Comparison of ENCODE assay signal across 24 mouse cellular contexts in the genomic region with DNA sequence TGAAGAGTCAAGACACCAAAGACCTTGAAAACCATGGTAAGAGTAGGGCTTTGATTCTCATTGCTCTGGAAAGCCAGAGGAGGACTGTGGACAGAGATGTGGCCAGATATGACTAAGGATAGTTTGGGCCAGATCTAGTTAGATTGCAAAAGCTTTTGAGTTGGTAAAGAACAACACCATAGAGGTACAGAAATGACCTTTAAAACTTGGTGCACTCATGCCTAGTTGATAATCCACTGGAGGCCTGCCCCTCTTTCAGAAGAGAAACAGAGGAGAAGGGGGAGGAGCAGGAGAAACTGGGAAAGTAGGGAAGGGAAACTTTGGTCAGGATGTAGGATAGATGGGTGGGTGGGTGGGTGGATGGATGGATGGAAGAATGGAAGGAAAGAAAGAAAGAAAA. TPM values are rescaled to one million over a fixed set of nuclear protein-coding genes. Genes with fewer than 3 reads are reported as not detected.
DNase-seq lines count a peak whose midpoint lies in the region; ATAC-seq and TF ChIP-seq lines count a peak whose summit lies in the region.
"Had no signal": no experiment of that assay in that cellular context is flagged by ENCODE, and none has a peak within 500 bp of the region (broad histone marks: within the 10 kb centered on the region; RNA-seq: fewer than 3 reads in every experiment).

No protein-coding gene starts in this region.

- peaks cover 24% of the 10 kb centered on the region for H3K4me1 ChIP-seq in kidney, adult 2 months (ENCODE audit: control insufficient read depth, insufficient read depth, low read length)
- H3K4me1 ChIP-seq in liver, adult 2 months (ENCODE audit: control insufficient read depth, insufficient read depth, low read length), result peaks cover 34% of the 10 kb centered on the region
- H3K4me1 ChIP-seq in liver, embryonic 12.5 days, result no peaks in the 10 kb centered on the region
- H3K4me1 ChIP-seq in liver, postnatal 0 days (ENCODE audit: insufficient read depth), result peaks cover 33% of the 10 kb centered on the region
- no peaks in the 10 kb centered on the region for H3K4me1 ChIP-seq in liver, embryonic 11.5 days (replicated peaks; ENCODE audit: control insufficient read depth, insufficient read depth, low read length)
- H3K4me1 ChIP-seq: embryonic facial prominence, embryonic 13.5 days; forebrain, embryonic 12.5 days had no signal

- no peaks in the 10 kb centered on the region for H3K9me3 ChIP-seq in liver, embryonic 12.5 days (replicated peaks)
- no peaks in the 10 kb centered on the region for H3K9me3 ChIP-seq in liver, postnatal 0 days (ENCODE audit: low read length)
- H3K9me3 ChIP-seq in liver, embryonic 11.5 days (ENCODE audit: control insufficient read depth, low read length), result no peaks in the 10 kb centered on the region
- H3K9me3 ChIP-seq: embryonic facial prominence, embryonic 13.5 days; embryonic facial prominence, embryonic 15.5 days; forebrain, embryonic 10.5 days; forebrain, embryonic 12.5 days had no signal

- no peak for TF ChIP-seq EP300 in liver, postnatal 0 days (IDR thresholded peaks at IDR 0.05; ENCODE audit: low read depth)

- TF ChIP-seq POLR2A in kidney, adult 2 months (IDR thresholded peaks at IDR 0.05; ENCODE audit: low read depth, low read length), result no peak
- TF ChIP-seq POLR2A in liver, adult 2 months (IDR thresholded peaks at IDR 0.05; ENCODE audit: extremely low read depth, insufficient read depth, low read length), result no peak

- no peaks in the 10 kb centered on the region for H3K36me3 ChIP-seq in kidney, adult 2 months (ENCODE audit: control insufficient read depth, insufficient read depth, low read length)
- H3K36me3 ChIP-seq in liver, adult 2 months (ENCODE audit: control insufficient read depth, insufficient read depth, low read length), result peaks cover 3% of the 10 kb centered on the region; the same call in 1 of the 2 replicates
- 0 out of 2 replicates have a peak, but pooled peaks cover 4% of the 10 kb centered on the region for H3K36me3 ChIP-seq in liver, embryonic 12.5 days
- 0 out of 2 replicates have a peak, but pooled peaks cover 5% of the 10 kb centered on the region for H3K36me3 ChIP-seq in liver, postnatal 0 days (replicated peaks; ENCODE audit: insufficient read depth, low read length)
- H3K36me3 ChIP-seq in liver, embryonic 11.5 days (ENCODE audit: control insufficient read depth, insufficient read depth, low read length), result no peaks in the 10 kb centered on the region
- H3K36me3 ChIP-seq: embryonic facial prominence, embryonic 13.5 days; embryonic facial prominence, embryonic 15.5 days; forebrain, embryonic 10.5 days; forebrain, embryonic 12.5 days had no signal

- H3K9ac ChIP-seq in liver, adult 2 months (ENCODE audit: low read depth, low read length), result no peak overlapping the region
- no peak overlapping the region for H3K9ac ChIP-seq in liver, embryonic 12.5 days
- H3K9ac ChIP-seq in liver, postnatal 0 days (replicated peaks), result no peak overlapping the region
- no peak overlapping the region for H3K9ac ChIP-seq in liver, embryonic 11.5 days (ENCODE audit: low read depth, low read length)
- H3K9ac ChIP-seq: embryonic facial prominence, embryonic 13.5 days; embryonic facial prominence, embryonic 15.5 days; forebrain, embryonic 12.5 days had no signal

- H3K79me2 ChIP-seq in liver, adult 2 months (ENCODE audit: control insufficient read depth, insufficient read depth, low read length), result no peaks in the 10 kb centered on the region; the same call in 1 of the 2 replicates

- no peaks in the 10 kb centered on the region for H3K27me3 ChIP-seq in kidney, adult 2 months (replicated peaks; ENCODE audit: control insufficient read depth, insufficient read depth, low read length)
- H3K27me3 ChIP-seq in liver, adult 2 months (ENCODE audit: control insufficient read depth, insufficient read depth, low read length), result no peaks in the 10 kb centered on the region
- no peaks in the 10 kb centered on the region for H3K27me3 ChIP-seq in liver, embryonic 12.5 days (replicated peaks)
- H3K27me3 ChIP-seq in liver, postnatal 0 days (ENCODE audit: insufficient read depth, low read length), result no peaks in the 10 kb centered on the region
- no peaks in the 10 kb centered on the region for H3K27me3 ChIP-seq in liver, embryonic 11.5 days (replicated peaks; ENCODE audit: control insufficient read depth, insufficient read depth, low read length)
- H3K27me3 ChIP-seq: embryonic facial prominence, embryonic 13.5 days; embryonic facial prominence, embryonic 15.5 days; forebrain, embryonic 12.5 days had no signal

- H3K4me2 ChIP-seq in liver, embryonic 12.5 days, result no peak overlapping the region
- no peak overlapping the region for H3K4me2 ChIP-seq in liver, postnatal 0 days (ENCODE audit: low read depth, low read length)
- H3K4me2 ChIP-seq in liver, embryonic 11.5 days, result no peak overlapping the region
- H3K4me2 ChIP-seq: embryonic facial prominence, embryonic 13.5 days; embryonic facial prominence, embryonic 15.5 days; forebrain, embryonic 12.5 days had no signal

- TF ChIP-seq CTCF in kidney, adult 2 months (conservative IDR thresholded peaks at IDR 0.05; ENCODE audit: insufficient read depth, insufficient read length, low read depth, low read length), result no peak
- TF ChIP-seq CTCF in liver, adult 2 months (IDR thresholded peaks at IDR 0.05; ENCODE audit: low read depth, low read length), result no peak
- no peak for TF ChIP-seq CTCF in liver, postnatal 0 days (IDR thresholded peaks at IDR 0.05; ENCODE audit: low read depth)

- H3K4me3 ChIP-seq in kidney, adult 2 months (ENCODE audit: insufficient read depth, low read depth, low read length), result no peak overlapping the region
- no peak overlapping the region for H3K4me3 ChIP-seq in liver, adult 2 months (ENCODE audit: insufficient read depth, low read depth, low read length)
- no peak overlapping the region for H3K4me3 ChIP-seq in liver, embryonic 12.5 days
- no peak overlapping the region for H3K4me3 ChIP-seq in liver, postnatal 0 days (ENCODE audit: low read depth, low read length)
- no peak overlapping the region for H3K4me3 ChIP-seq in liver, embryonic 11.5 days (ENCODE audit: low read depth, low read length)
- H3K4me3 ChIP-seq: embryonic facial prominence, embryonic 13.5 days; embryonic facial prominence, embryonic 15.5 days; erythroblast, embryonic 14.5 days; forebrain, embryonic 10.5 days; forebrain, embryonic 12.5 days had no signal

- no peak for ATAC-seq in liver, embryonic 12.5 days
- ATAC-seq in liver, postnatal 0 days, result peak; percentile 73
- no peak for ATAC-seq in liver, embryonic 11.5 days (replicated peaks; ENCODE audit: low FRiP score)
- ATAC-seq: forebrain, embryonic 14.5 days had no signal

- peak; percentile 64 for DNase-seq in kidney, adult 2 months
- no peak for DNase-seq in kidney, postnatal 25 days
- DNase-seq in liver, adult 2 months (ENCODE audit: extremely low read depth, low read depth, low spot score), result peak; percentile 93
- no peak for DNase-seq in liver, postnatal 0 days
- no peak for DNase-seq in liver, embryonic 11.5 days (ENCODE audit: low spot score)
- DNase-seq: adrenal gland, adult 2 months; adrenal gland, postnatal 10 days; adrenal gland, postnatal 25 days; cerebellum, adult 11 months; cerebellum, adult 18-20 months; cerebellum, adult 8-10 months; cerebellum, adult 9-11 months; cerebellum, postnatal 14 days; cerebellum, postnatal 36 days; embryo, embryonic 11 days had no signal

- H3K27ac ChIP-seq in kidney, adult 2 months (ENCODE audit: insufficient read depth, low read depth, low read length), result peak overlapping the region; percentile 29; the same call in 1 of the 2 replicates
- 0 out of 2 replicates have a peak overlapping the region, but pooled peaks have one; percentile 28 for H3K27ac ChIP-seq in liver, adult 2 months (replicated peaks; ENCODE audit: insufficient read depth, low read depth, low read length)
- no peak overlapping the region for H3K27ac ChIP-seq in liver, embryonic 12.5 days
- peak overlapping the region; percentile 61 for H3K27ac ChIP-seq in liver, postnatal 0 days (ENCODE audit: low read depth)
- H3K27ac ChIP-seq in liver, embryonic 11.5 days (ENCODE audit: low read depth, low read length), result no peak overlapping the region
- H3K27ac ChIP-seq: embryonic facial prominence, embryonic 13.5 days; embryonic facial prominence, embryonic 15.5 days; forebrain, embryonic 10.5 days; forebrain, embryonic 12.5 days had no signal

RNA-seq across cellular contexts. Expression of gene Pctp, which starts 11.0 kb away (rescaled TPM):
- polyA plus RNA-seq in kidney, adult 2 months (2012; rRNA removed), result 8.7 and 12.3 TPM in 2 replicates
- 43.4 and 63.1 TPM in 2 replicates for total RNA-seq in liver, adult 2 months (2014; rRNA removed)
- 18.5 and 22.0 TPM in 2 replicates for polyA plus RNA-seq in liver, adult 2 months (2012; rRNA removed)
- 11.0 and 11.5 TPM in 2 replicates for polyA plus RNA-seq in liver, embryonic 12.5 days (2016; fragmentation: Nextera tagmentation; extraction: Ambion mirVana)
- polyA plus RNA-seq in liver, postnatal 0 days (2015; fragmentation: Nextera tagmentation; extraction: Ambion mirVana), result 67.2 and 68.4 TPM in 2 replicates
- polyA plus RNA-seq in liver, embryonic 11.5 days (2014; fragmentation: Nextera tagmentation; extraction: Ambion mirVana), result 13.9 and 14.5 TPM in 2 replicates

RNA-seq across cellular contexts. Expression of gene Tmem100, which starts 38.5 kb away (rescaled TPM):
- polyA plus RNA-seq in kidney, adult 2 months (2012; rRNA removed), result 1.5 and 1.8 TPM in 2 replicates
- total RNA-seq in liver, adult 2 months (2014; rRNA removed), result 0.07 and 0.09 TPM in 2 replicates
- 0.05 TPM in 1 of 2 replicates, not detected in the other for polyA plus RNA-seq in liver, adult 2 months (2012; rRNA removed)
- polyA plus RNA-seq in liver, embryonic 12.5 days (2016; fragmentation: Nextera tagmentation; extraction: Ambion mirVana), result 0.43 and 0.55 TPM in 2 replicates
- polyA plus RNA-seq in liver, postnatal 0 days (2015; fragmentation: Nextera tagmentation; extraction: Ambion mirVana), result 0.99 and 1.2 TPM in 2 replicates
- polyA plus RNA-seq in liver, embryonic 11.5 days (2014; fragmentation: Nextera tagmentation; extraction: Ambion mirVana), result 1.3 and 1.5 TPM in 2 replicates
- total RNA-seq: MEL had no signal
- polyA plus RNA-seq: C2C12; erythroblast, embryonic 14.5 days had no signal

Comparison
In these comparisons a context has a peak if more than half of its experiments do, and no peak if none do; other contexts are left out.
1. DNase-seq: peak in kidney, adult 2 months (single experiment) and liver, adult 2 months (single experiment); none in kidney, postnatal 25 days (0 of 2), liver, postnatal 0 days (single experiment) and liver, embryonic 11.5 days (single experiment).
2. H3K27ac ChIP-seq: peak in kidney, adult 2 months (single experiment), liver, adult 2 months (single experiment) and liver, postnatal 0 days (single experiment); none in liver, embryonic 12.5 days (single experiment) and liver, embryonic 11.5 days (single experiment).